Mouse (Mus musculus) heart, postnatal 36 days (tissue): ENCODE results near the gene Dedd2. TPM values are rescaled to one million over a fixed set of nuclear protein-coding genes. Genes with fewer than 3 reads are reported as not detected.

ENCODE experiments used
- DNase-seq, 2 experiments: peaks; one replicate each; pipeline ENCODE4 v3.0.0; 2021 to 2022
- intact Hi-C: fragments of 180-260 bp; cut with DNase I; formaldehyde crosslinking; loops from one replicate; pipeline ENCODE4 v1.15.1; 2025
- total RNA-seq, 2 experiments: library from RNA; stranded (reverse); gene quantifications; 2 replicates each; pipeline ENCODE4 v1.2.3; 2021

Gene Dedd2
- total RNA-seq, 2 experiments from 2014 or later: 17.3 to 22.2 TPM

- DNase-seq: no peak
- intact Hi-C loops: loop anchor here (2.0 kb wide), 1 partner anchor 14 kb away; the partner anchor contains the start of gene Gsk3a
Measured at GRCm38 (mm10) chr7:25222275-25222967, 2.0 kb upstream of the Dedd2 start.

GRCm38 (mm10) chr7:25221102-25221883, 878 bp upstream of the Dedd2 start, which contains the start of gene Zfp526:
Gene Zfp526 (plus strand): TSS chr7:25221425.
- intact Hi-C loops: no loop called here
- peak; percentile 96 to 97 for DNase-seq

- intact Hi-C loops: no loop called here
- peak; percentile 95 for DNase-seq
Measured at GRCm38 (mm10) chr7:25219756-25220456, 509 bp downstream of the Dedd2 start.

GRCm38 (mm10) chr7:25219416-25219750, 1.0 kb downstream of the Dedd2 start:
- intact Hi-C loops: no loop called here
- DNase-seq: no peak

- peak in 1 of 2 experiments; percentile 55 for DNase-seq
- intact Hi-C loops: no loop called here
Measured at GRCm38 (mm10) chr7:25218705-25219415, 1.6 kb downstream of the Dedd2 start.

- DNase-seq: no peak
- intact Hi-C loops: no loop called here
Measured at GRCm38 (mm10) chr7:25217653-25218395, 2.6 kb downstream of the Dedd2 start.

- intact Hi-C loops: no loop called here
- DNase-seq: no peak
Measured at GRCm38 (mm10) chr7:25214172-25214571, 6.2 kb downstream of the Dedd2 start.

GRCm38 (mm10) chr7:25213099-25213498, 7.3 kb downstream of the Dedd2 start:
- DNase-seq: no peak
- intact Hi-C loops: no loop called here

GRCm38 (mm10) chr7:25210482-25210881, 9.9 kb downstream of the Dedd2 start:
- intact Hi-C loops: no loop called here
- DNase-seq: no peak

- intact Hi-C loops: no loop called here
Measured at GRCm38 (mm10) chr7:25209161-25209622, 11.2 kb downstream of the Dedd2 start.

GRCm38 (mm10) chr7:25206094-25206830, 14.2 kb downstream of the Dedd2 start:
- peak in 1 of 2 experiments; percentile 33 for DNase-seq
- intact Hi-C loops: no loop called here

More at GRCm38 (mm10) chr7:25209161-25209622, 11.2 kb downstream of the Dedd2 start:
- DNase-seq: no peak

- intact Hi-C loops: no loop called here
- no peak for DNase-seq
Measured at GRCm38 (mm10) chr7:25205355-25206093, 14.9 kb downstream of the Dedd2 start.

GRCm38 (mm10) chr7:25203624-25204023, 16.8 kb downstream of the Dedd2 start:
- no peak for DNase-seq
- intact Hi-C loops: no loop called here

GRCm38 (mm10) chr7:25197384-25198018, 22.9 kb downstream of the Dedd2 start:
- DNase-seq: no peak
- intact Hi-C loops: no loop called here

- intact Hi-C loops: no loop called here
- DNase-seq: no peak
Measured at GRCm38 (mm10) chr7:25196107-25196506, 24.3 kb downstream of the Dedd2 start.

- DNase-seq: no peak
- intact Hi-C loops: no loop called here
Measured at GRCm38 (mm10) chr7:25195148-25195547, 25.3 kb downstream of the Dedd2 start.

GRCm38 (mm10) chr7:25192110-25192509, 28.3 kb downstream of the Dedd2 start:
- no peak for DNase-seq
- intact Hi-C loops: no loop called here

GRCm38 (mm10) chr7:25190806-25191205, 29.6 kb downstream of the Dedd2 start:
- DNase-seq: no peak
- intact Hi-C loops: no loop called here
